Mouse (Mus musculus): ENCODE measurements around the gene Capn7.

DNA sequence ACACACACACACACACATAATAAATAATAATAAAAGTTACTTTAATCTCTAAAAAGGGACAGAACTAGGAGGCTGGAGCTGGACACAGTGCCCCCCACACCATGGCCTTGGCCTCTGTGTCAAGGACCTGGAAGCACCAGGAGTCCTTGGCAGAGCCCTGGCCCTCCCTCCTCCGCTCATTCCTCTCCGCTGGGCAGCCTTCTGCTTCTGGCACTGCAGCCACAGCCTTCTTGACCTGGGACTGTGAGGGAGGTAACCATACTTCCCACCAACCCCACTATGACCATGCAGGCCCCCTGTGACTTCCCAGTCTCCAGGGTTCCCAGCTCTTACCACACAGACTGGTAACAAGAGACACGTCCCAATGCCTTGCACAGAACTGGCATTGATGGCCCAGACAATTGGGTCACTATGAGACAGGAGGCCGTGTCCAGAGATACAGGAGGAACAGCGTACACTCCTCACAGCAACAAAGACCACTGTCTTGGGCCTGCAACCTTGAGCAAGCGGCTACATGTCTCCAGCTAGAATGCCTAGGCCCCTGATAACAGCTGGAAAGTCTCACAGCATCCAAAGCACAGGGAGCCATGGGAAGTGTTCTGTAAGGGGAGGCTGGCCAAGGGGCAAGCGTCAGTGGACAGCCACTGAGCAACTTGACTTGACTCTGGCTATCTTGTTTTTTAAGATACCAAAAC, 57.6 kb downstream of the Capn7 start:
- TF ChIP-seq CTCF (IDR thresholded peaks at IDR 0.05; ENCODE audit: low read depth, low read length) (no peak), POLR2A (IDR thresholded peaks at IDR 0.05; ENCODE audit: insufficient read depth, low read length) (no peak)
